Mouse (Mus musculus): Measurements from ENCODE around the gene Hk1. TPM values are rescaled to one million over a fixed set of nuclear protein-coding genes. Genes with fewer than 3 reads are reported as not detected.

Hk1 gene
- total RNA-seq (2021) = 1 to 10 TPM; 7.1 to 8.5 TPM
- long read RNA-seq, experiment 1, full-length matches to known transcripts = 3 of 5 reads
- long read RNA-seq, experiment 1, partial matches to known transcripts = 2 of 5 reads
- long read RNA-seq, experiment 1, other reads (novel, unspliced or antisense) = 0 of 5 reads
- long read RNA-seq, experiment 2, full-length matches to known transcripts = 5 of 8 reads
- long read RNA-seq, experiment 2, partial matches to known transcripts = 3 of 8 reads
- long read RNA-seq, experiment 2, other reads (novel, unspliced or antisense) = 0 of 8 reads

GRCm38 (mm10) chr10:62379808-62380207, at the start of gene Hk1:
Hk1 (minus strand) TSS chr10:62379908.
- no peak for DNase-seq

- DNase-seq = no peak
Measured at GRCm38 (mm10) chr10:62425081-62425871, 45.6 kb upstream of the Hk1 start.

- DNase-seq = no peak
Measured at GRCm38 (mm10) chr10:62422255-62422654, 42.5 kb upstream of the Hk1 start, which contains the start of gene Hkdc1. Hkdc1 (minus strand) TSS chr10:62422491.

GRCm38 (mm10) chr10:62421127-62421526, 41.4 kb upstream of the Hk1 start:
- no peak for DNase-seq

- DNase-seq = no peak
Measured at GRCm38 (mm10) chr10:62420399-62420798, 40.7 kb upstream of the Hk1 start.

- DNase-seq = no peak
Measured at GRCm38 (mm10) chr10:62419422-62419821, 39.7 kb upstream of the Hk1 start.

- no peak for DNase-seq
Measured at GRCm38 (mm10) chr10:62418831-62419356, 39.2 kb upstream of the Hk1 start.

- DNase-seq = no peak
Measured at GRCm38 (mm10) chr10:62413606-62413982, 33.9 kb upstream of the Hk1 start.

- no peak for DNase-seq
Measured at GRCm38 (mm10) chr10:62412906-62413605, 33.3 kb upstream of the Hk1 start.

- DNase-seq = no peak
Measured at GRCm38 (mm10) chr10:62411431-62412410, 32.0 kb upstream of the Hk1 start.

GRCm38 (mm10) chr10:62410943-62411342, 31.2 kb upstream of the Hk1 start:
- DNase-seq = peak; percentile 27

- DNase-seq = peak; percentile 61
Measured at GRCm38 (mm10) chr10:62404901-62405300, 25.2 kb upstream of the Hk1 start.

- peak; percentile 58 for DNase-seq
Measured at GRCm38 (mm10) chr10:62401641-62402111, 22.0 kb upstream of the Hk1 start.

GRCm38 (mm10) chr10:62383011-62383410, 3.3 kb upstream of the Hk1 start:
- DNase-seq = no peak

- no peak for DNase-seq
Measured at GRCm38 (mm10) chr10:62380936-62381335, 1.2 kb upstream of the Hk1 start.

GRCm38 (mm10) chr10:62358827-62359226, 20.9 kb downstream of the Hk1 start:
- DNase-seq = no peak

GRCm38 (mm10) chr10:62356105-62356730, 23.5 kb downstream of the Hk1 start:
- no peak for DNase-seq

- no peak for DNase-seq
Measured at GRCm38 (mm10) chr10:62345147-62345546, 34.6 kb downstream of the Hk1 start.

- no peak for DNase-seq
Measured at GRCm38 (mm10) chr10:62344004-62344752, 35.5 kb downstream of the Hk1 start.

- no peak for DNase-seq
Measured at GRCm38 (mm10) chr10:62342512-62342911, 37.2 kb downstream of the Hk1 start.
